Comparison of ENCODE assay signal across 27 mouse cellular contexts in genomic region chr14:52217261-52217660, GRCm38 (mm10).
"Had no signal": no experiment of that assay in that cellular context is flagged by ENCODE, and none has a peak within 500 bp of the region (broad histone marks: within the 10 kb centered on the region; RNA-seq: fewer than 3 reads in every experiment).

No protein-coding gene starts in this region.

- H3K4me1 ChIP-seq: heart, embryonic 10.5 days; heart, embryonic 12.5 days; hindbrain, embryonic 10.5 days; hindbrain, embryonic 12.5 days; intestine, embryonic 15.5 days; kidney, embryonic 15.5 days; limb, embryonic 13.5 days; limb, embryonic 15.5 days; liver, embryonic 12.5 days had no signal

- H3K27me3 ChIP-seq: heart, embryonic 12.5 days; hindbrain, embryonic 12.5 days; intestine, embryonic 15.5 days; kidney, embryonic 15.5 days; limb, embryonic 13.5 days; limb, embryonic 15.5 days; liver, embryonic 12.5 days had no signal

- DNase-seq: gastrocnemius, adult 2 months; gastrocnemius, postnatal 10 days; gastrocnemius, postnatal 25 days; heart, adult 18-20 months; heart, postnatal 10 days; heart, postnatal 4 days; kidney, adult 11 months; kidney, adult 2 months; kidney, adult 9 months; kidney, postnatal 14 days; kidney, postnatal 36 days; layer of hippocampus, postnatal 36 days; left cerebral cortex, postnatal 4 days had no signal

- H3K4me3 ChIP-seq: gastrocnemius, adult 2 months; heart, embryonic 10.5 days; heart, embryonic 12.5 days; hindbrain, embryonic 10.5 days; hindbrain, embryonic 12.5 days; intestine, embryonic 15.5 days; kidney, embryonic 15.5 days; limb, embryonic 13.5 days; limb, embryonic 15.5 days; liver, embryonic 12.5 days had no signal

- H3K27ac ChIP-seq: gastrocnemius, adult 2 months; heart, embryonic 10.5 days; hindbrain, embryonic 10.5 days; hindbrain, embryonic 12.5 days; hindbrain, embryonic 14.5 days; intestine, embryonic 15.5 days; kidney, embryonic 15.5 days; kidney, postnatal 0 days; limb, embryonic 13.5 days; limb, embryonic 15.5 days; liver, embryonic 12.5 days; liver, embryonic 14.5 days had no signal

- ATAC-seq: hindbrain, embryonic 16.5 days; inflammation-experienced regulatory T-cells, adult 6 months; intestine, embryonic 15.5 days; liver, embryonic 12.5 days had no signal

- H3K9me3 ChIP-seq: heart, embryonic 10.5 days; heart, embryonic 12.5 days; hindbrain, embryonic 10.5 days; hindbrain, embryonic 12.5 days; intestine, embryonic 15.5 days; kidney, embryonic 15.5 days; limb, embryonic 13.5 days; limb, embryonic 15.5 days; liver, embryonic 12.5 days had no signal

- H3K9ac ChIP-seq: heart, embryonic 12.5 days; hindbrain, embryonic 12.5 days; hindbrain, embryonic 14.5 days; intestine, embryonic 15.5 days; kidney, embryonic 15.5 days; limb, embryonic 13.5 days; limb, embryonic 15.5 days; liver, embryonic 12.5 days; liver, embryonic 14.5 days had no signal

- H3K4me2 ChIP-seq: heart, embryonic 12.5 days; hindbrain, embryonic 12.5 days; hindbrain, embryonic 14.5 days; intestine, embryonic 15.5 days; kidney, embryonic 15.5 days; limb, embryonic 13.5 days; limb, embryonic 15.5 days; liver, embryonic 12.5 days had no signal
